Mouse (Mus musculus): ENCODE data around the gene Avpr1b. TPM values are rescaled to one million over a fixed set of nuclear protein-coding genes. Genes with fewer than 3 reads are reported as not detected.
"Not testable (repeated sequence)": the region's sequence is repeated elsewhere in the genome, so short reads cannot be mapped to it uniquely, and the experiment has no call there.

The Avpr1b gene
- not detected in 2 replicates for polyA plus RNA-seq (2016; fragmentation: Nextera tagmentation; extraction: Ambion mirVana)

DNA sequence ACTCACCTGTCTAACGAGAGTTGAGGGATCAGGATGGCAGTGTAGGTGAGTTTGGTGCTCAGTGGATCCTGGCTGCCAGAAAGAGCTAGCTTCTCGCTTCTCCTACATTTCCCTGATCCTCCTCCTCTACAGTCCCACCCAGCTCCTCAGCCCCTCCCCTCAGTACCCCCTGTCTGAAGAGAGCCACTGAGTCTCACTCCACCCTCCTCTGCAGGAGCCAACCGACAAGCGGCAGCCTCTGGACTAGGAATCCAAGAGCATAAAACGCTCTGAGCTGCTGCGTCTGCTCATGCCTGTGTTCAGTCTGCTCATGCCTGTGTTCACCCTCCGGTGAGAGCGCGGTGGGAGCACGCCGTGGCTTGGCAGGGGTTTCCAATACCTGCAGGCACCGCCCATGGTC is at the start of gene Avpr1b:
Avpr1b (plus strand) TSS at position 335 of the 400 bp plus-strand sequence.
- Histone ChIP-seq H3K9me3 (no peaks in the 10 kb centered on the region), H3K27me3 (0 out of 2 replicates have a peak, but pooled peaks cover 11% of the 10 kb centered on the region), H3K4me2 (replicated peaks) (no peak within 1 kb of the TSS), H3K4me1 (no peaks in the 10 kb centered on the region), H3K4me3 (no peak within 1 kb of the TSS), H3K36me3 (no peaks in the 10 kb centered on the region), H3K9ac (replicated peaks) (no peak within 1 kb of the TSS), H3K27ac (replicated peaks) (no peak within 1 kb of the TSS)
- no peak for ATAC-seq (ENCODE audit: low FRiP score, low read depth)
- WGBS = 47% methylated on average over 12 of the region's 12 CpGs

DNA sequence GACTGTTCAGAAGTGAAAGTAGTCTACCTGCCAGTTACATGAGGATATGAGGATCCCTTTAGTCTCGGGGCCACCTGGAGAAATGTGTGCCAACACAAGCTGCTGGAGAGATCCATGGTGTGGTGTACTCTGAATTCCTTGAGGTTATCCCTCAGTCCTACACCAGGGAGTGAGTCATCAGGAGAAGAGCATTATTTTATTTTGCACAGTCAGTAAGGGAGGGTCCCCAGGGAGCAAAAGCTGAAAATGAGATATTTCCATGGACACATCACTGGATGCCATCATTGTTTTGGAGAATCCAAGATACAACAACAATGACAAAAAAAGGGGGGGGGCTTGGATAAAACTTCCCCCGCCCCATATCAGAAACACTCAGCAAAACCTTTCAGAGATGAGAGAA is 47.1 kb upstream of the Avpr1b start:
- Histone ChIP-seq H3K27ac (replicated peaks) (no peak overlapping the region), H3K36me3 (no peaks in the 10 kb centered on the region), H3K4me2 (replicated peaks) (no peak overlapping the region), H3K4me1 (peaks cover 12% of the 10 kb centered on the region), H3K27me3 (no peaks in the 10 kb centered on the region), H3K9ac (replicated peaks) (no peak overlapping the region), H3K4me3 (no peak overlapping the region), H3K9me3 (no peaks in the 10 kb centered on the region)
- ATAC-seq (ENCODE audit: low FRiP score, low read depth) = no peak; the same call in 1 of the 2 replicates
- WGBS = 90% methylated on average over 2 of the region's 2 CpGs

DNA sequence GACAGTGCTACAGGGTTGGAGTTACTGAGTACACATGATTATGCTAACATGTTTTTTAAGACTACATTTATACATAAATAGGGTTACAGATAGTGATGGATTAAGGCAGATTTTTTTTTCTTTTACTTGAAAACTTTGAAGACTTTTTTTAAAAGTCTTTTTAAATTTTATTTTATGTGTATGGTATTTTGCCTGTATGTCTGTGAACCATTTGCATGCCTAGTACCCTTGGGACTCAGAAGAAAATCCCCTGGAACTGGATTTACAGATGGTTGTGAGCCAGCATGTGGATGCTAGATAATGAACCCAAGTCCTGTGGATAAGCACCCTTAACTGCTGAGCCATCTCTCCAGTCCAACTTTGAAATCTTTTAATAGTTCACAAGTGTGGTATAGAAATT is 45.6 kb upstream of the Avpr1b start:
- Histone ChIP-seq H3K9ac (replicated peaks) (no peak overlapping the region), H3K4me1 (peaks cover 12% of the 10 kb centered on the region), H3K9me3 (no peaks in the 10 kb centered on the region), H3K4me3 (no peak overlapping the region), H3K36me3 (no peaks in the 10 kb centered on the region), H3K4me2 (replicated peaks) (no peak overlapping the region), H3K27me3 (no peaks in the 10 kb centered on the region), H3K27ac (replicated peaks) (no peak overlapping the region)
- ATAC-seq (ENCODE audit: low FRiP score, low read depth) = no peak

- Histone ChIP-seq H3K27me3 (no peaks in the 10 kb centered on the region), H3K27ac (replicated peaks) (peak overlapping the region; percentile 39; the same call in 1 of the 2 replicates), H3K9ac (replicated peaks) (peak overlapping the region; percentile 33), H3K9me3 (no peaks in the 10 kb centered on the region), H3K4me3 (no peak overlapping the region), H3K36me3 (no peaks in the 10 kb centered on the region), H3K4me1 (peaks cover 8% of the 10 kb centered on the region; the same call in 1 of the 2 replicates), H3K4me2 (replicated peaks) (peak overlapping the region; percentile 45)
- 13% methylated on average over 13 of the region's 13 CpGs for WGBS
- ATAC-seq (ENCODE audit: low FRiP score, low read depth) = peak; percentile 95
These were observed 43.8 kb upstream of the Avpr1b start for GRCm38 (mm10) chr1:131555042-131555812.

DNA sequence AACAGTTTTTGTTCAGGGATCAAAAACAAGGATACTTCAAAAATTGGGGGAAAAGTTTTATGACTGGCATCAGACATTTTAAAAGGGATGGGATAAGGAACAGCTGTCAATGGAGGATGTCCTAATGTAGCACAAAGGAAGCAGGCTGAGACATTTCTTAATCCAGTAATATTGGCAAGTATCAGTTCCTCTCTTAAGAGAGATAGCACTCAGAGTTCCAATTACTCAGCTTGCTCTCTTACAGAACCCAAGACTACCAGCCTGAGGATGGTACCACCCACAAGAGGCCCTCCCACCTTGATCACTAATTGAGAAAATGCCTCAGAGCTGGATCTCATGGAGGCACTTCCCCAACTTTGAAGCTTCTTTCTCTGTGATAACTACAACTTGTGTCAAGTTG is 38.5 kb upstream of the Avpr1b start:
- Histone ChIP-seq H3K36me3 (no peaks in the 10 kb centered on the region), H3K27ac (replicated peaks) (no peak overlapping the region), H3K4me3 (no peak overlapping the region), H3K9ac (replicated peaks) (no peak overlapping the region), H3K27me3 (no peaks in the 10 kb centered on the region), H3K4me2 (replicated peaks) (no peak overlapping the region), H3K9me3 (no peaks in the 10 kb centered on the region), H3K4me1 (0 out of 2 replicates have a peak, but pooled peaks cover under 1% of the 10 kb centered on the region)
- no peak for ATAC-seq (ENCODE audit: low FRiP score, low read depth)

- Histone ChIP-seq H3K4me3 (no peak overlapping the region), H3K4me2 (replicated peaks) (no peak overlapping the region), H3K27ac (replicated peaks) (no peak overlapping the region), H3K36me3 (no peaks in the 10 kb centered on the region), H3K4me1 (no peaks in the 10 kb centered on the region), H3K9me3 (no peaks in the 10 kb centered on the region), H3K27me3 (no peaks in the 10 kb centered on the region), H3K9ac (replicated peaks) (no peak overlapping the region)
- WGBS = 82% methylated on average over 2 of the region's 2 CpGs
- ATAC-seq (ENCODE audit: low FRiP score, low read depth) = no peak
These were observed 37.0 kb upstream of the Avpr1b start for GRCm38 (mm10) chr1:131562081-131562480.

GRCm38 (mm10) chr1:131566056-131566455 is 33.0 kb upstream of the Avpr1b start:
- not testable (repeated sequence) for H3K9ac ChIP-seq (replicated peaks); H3K27me3 ChIP-seq; H3K27ac ChIP-seq (replicated peaks); ATAC-seq (ENCODE audit: low FRiP score, low read depth); H3K9me3 ChIP-seq; H3K4me3 ChIP-seq; H3K36me3 ChIP-seq; H3K4me1 ChIP-seq
- 32% methylated on average over 11 of the region's 11 CpGs for WGBS
- H3K4me2 ChIP-seq (replicated peaks) = 0 out of 2 replicates have a peak overlapping the region, but pooled peaks have one; percentile 5

DNA sequence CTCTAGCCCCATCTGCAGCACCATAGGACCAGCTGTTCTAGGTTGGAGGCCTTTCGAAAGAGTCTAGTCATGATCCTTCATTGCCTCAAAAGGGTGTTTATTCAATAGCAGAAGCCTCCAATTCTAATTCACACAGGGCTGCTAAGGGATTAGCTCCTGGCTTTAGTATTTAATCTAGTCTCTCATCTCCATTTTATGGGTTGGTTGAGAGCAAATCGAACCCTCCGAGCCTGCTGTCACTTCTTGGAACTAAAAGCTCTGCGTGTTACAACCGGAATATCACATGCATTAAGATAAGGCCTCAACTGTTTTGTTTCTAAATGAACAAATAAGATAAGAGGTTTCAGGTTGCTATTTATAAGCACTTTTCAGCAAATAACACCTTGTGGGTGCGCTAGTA is 29.3 kb upstream of the Avpr1b start:
- Histone ChIP-seq H3K27ac (replicated peaks) (no peak overlapping the region), H3K4me1 (no peaks in the 10 kb centered on the region), H3K36me3 (no peaks in the 10 kb centered on the region), H3K27me3 (no peaks in the 10 kb centered on the region), H3K9me3 (no peaks in the 10 kb centered on the region), H3K4me2 (replicated peaks) (no peak overlapping the region), H3K4me3 (no peak overlapping the region), H3K9ac (replicated peaks) (no peak overlapping the region)
- whole genome bisulfite sequencing = 87% methylated on average over 6 of the region's 6 CpGs
- ATAC-seq (ENCODE audit: low FRiP score, low read depth) = no peak

GRCm38 (mm10) chr1:131570391-131570790 is 28.6 kb upstream of the Avpr1b start:
- no peak overlapping the region for H3K9ac ChIP-seq (replicated peaks)
- H3K9me3 ChIP-seq = no peaks in the 10 kb centered on the region
- no peak for ATAC-seq (ENCODE audit: low FRiP score, low read depth)
- no peaks in the 10 kb centered on the region for H3K36me3 ChIP-seq
- WGBS = 90% methylated on average over 4 of the region's 4 CpGs
- no peak overlapping the region for H3K4me2 ChIP-seq (replicated peaks)
- no peaks in the 10 kb centered on the region for H3K4me1 ChIP-seq
- H3K27ac ChIP-seq (replicated peaks) = no peak overlapping the region
- no peaks in the 10 kb centered on the region for H3K27me3 ChIP-seq
- H3K4me3 ChIP-seq = no peak overlapping the region

- H3K9me3 ChIP-seq = no peaks in the 10 kb centered on the region
- H3K4me2 ChIP-seq (replicated peaks) = no peak overlapping the region
- no peak overlapping the region for H3K9ac ChIP-seq (replicated peaks)
- H3K36me3 ChIP-seq = no peaks in the 10 kb centered on the region
- 94% methylated on average over 14 of the region's 14 CpGs for WGBS
- ATAC-seq (ENCODE audit: low FRiP score, low read depth) = no peak
- H3K27me3 ChIP-seq = no peaks in the 10 kb centered on the region
- no peak overlapping the region for H3K4me3 ChIP-seq
- no peak overlapping the region for H3K27ac ChIP-seq (replicated peaks)
- no peaks in the 10 kb centered on the region for H3K4me1 ChIP-seq
These were observed 25.3 kb upstream of the Avpr1b start for GRCm38 (mm10) chr1:131573721-131574120.

DNA sequence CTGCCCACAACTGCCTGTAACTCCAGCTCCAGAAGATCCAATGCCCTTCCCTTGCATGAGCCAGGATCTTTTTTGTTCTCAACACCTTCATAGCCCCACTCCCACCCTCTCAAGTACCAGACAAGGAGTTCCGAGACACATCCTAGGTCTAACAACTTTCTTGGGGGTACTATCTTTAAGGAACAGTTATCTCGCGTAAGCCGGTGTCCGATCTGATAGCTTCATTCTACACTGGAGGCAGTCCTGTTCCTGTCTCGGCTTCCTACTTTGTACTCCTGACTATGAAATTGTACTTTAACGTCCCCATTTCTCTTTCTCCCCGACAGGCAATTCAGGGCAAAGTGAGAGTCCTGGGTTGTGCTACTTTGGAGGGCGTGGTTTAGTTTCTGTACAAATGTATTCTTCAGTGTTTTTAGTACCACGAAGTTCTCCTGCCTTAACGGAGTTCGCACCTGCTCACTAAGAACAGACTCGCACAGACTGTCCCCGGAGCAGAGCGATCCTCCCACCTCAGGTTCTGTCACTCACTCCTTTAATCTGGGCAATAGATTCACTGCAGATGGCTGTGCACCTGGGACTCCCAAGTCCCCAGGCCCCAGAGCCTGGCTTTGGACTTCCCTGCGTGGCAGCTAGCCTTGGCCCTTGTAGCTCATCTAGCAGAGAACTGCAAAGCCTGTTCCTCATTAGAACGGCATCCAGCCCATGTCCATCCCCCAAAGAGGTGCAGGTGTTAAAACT is 19.9 kb upstream of the Avpr1b start:
- no peaks in the 10 kb centered on the region for H3K4me1 ChIP-seq
- H3K27ac ChIP-seq (replicated peaks) = no peak overlapping the region
- no peaks in the 10 kb centered on the region for H3K36me3 ChIP-seq
- no peak overlapping the region for H3K4me2 ChIP-seq (replicated peaks)
- H3K27me3 ChIP-seq = no peaks in the 10 kb centered on the region
- no peak overlapping the region for H3K4me3 ChIP-seq
- no peak overlapping the region for H3K9ac ChIP-seq (replicated peaks)
- H3K9me3 ChIP-seq = no peaks in the 10 kb centered on the region
- 83% methylated on average over 17 of the region's 17 CpGs for WGBS
- ATAC-seq (ENCODE audit: low FRiP score, low read depth) = no peak

DNA sequence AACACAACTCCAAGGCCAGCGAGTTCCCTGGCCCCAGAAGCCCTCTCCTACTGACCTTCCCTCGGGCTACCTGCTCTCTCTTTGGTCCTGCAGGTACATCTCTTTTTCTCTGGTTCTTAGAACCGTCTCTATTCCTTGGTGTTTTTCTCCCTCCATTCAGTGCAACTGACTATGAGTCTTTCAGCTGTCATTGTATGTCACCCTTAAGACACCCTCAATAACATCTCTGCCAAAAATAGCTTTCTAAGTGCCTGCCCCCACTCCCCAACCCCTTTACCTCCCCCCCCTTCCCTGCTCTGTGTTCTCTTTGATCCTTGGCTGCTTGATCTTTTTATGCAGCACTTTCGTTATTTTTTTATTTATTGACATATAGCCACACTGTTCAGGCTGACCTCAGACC is 18.6 kb upstream of the Avpr1b start:
- no peaks in the 10 kb centered on the region for H3K27me3 ChIP-seq
- no peak for ATAC-seq (ENCODE audit: low FRiP score, low read depth)
- H3K4me3 ChIP-seq = no peak overlapping the region
- H3K4me1 ChIP-seq = no peaks in the 10 kb centered on the region
- no peaks in the 10 kb centered on the region for H3K9me3 ChIP-seq
- H3K27ac ChIP-seq (replicated peaks) = no peak overlapping the region
- H3K36me3 ChIP-seq = no peaks in the 10 kb centered on the region
- no peak overlapping the region for H3K9ac ChIP-seq (replicated peaks)
- no peak overlapping the region for H3K4me2 ChIP-seq (replicated peaks)
- 61% methylated on average over 4 of the region's 4 CpGs for WGBS
